Mouse (Mus musculus): Measurements from ENCODE around the gene Apba1. TPM values are rescaled to one million over a fixed set of nuclear protein-coding genes. Genes with fewer than 3 reads are reported as not detected.

Gene Apba1
- total RNA-seq (2023): 10 to 100 TPM; 32.6 to 36.8 TPM

GRCm38 (mm10) chr19:23758554-23759321 is at the start of gene Apba1:
Apba1 (plus strand) TSS chr19:23758887.

Other genes with a start within 250 kb of the Apba1 start
- not detected for gene 1700028P14Rik, start 106.1 kb upstream of the Apba1 start, total RNA-seq (2023)
- 10 to 100 TPM; 19.4 TPM for gene Ptar1, start 71.5 kb upstream of the Apba1 start, total RNA-seq (2023)